Mouse (Mus musculus): Measurements from ENCODE around the gene Ggta1.

DNA sequence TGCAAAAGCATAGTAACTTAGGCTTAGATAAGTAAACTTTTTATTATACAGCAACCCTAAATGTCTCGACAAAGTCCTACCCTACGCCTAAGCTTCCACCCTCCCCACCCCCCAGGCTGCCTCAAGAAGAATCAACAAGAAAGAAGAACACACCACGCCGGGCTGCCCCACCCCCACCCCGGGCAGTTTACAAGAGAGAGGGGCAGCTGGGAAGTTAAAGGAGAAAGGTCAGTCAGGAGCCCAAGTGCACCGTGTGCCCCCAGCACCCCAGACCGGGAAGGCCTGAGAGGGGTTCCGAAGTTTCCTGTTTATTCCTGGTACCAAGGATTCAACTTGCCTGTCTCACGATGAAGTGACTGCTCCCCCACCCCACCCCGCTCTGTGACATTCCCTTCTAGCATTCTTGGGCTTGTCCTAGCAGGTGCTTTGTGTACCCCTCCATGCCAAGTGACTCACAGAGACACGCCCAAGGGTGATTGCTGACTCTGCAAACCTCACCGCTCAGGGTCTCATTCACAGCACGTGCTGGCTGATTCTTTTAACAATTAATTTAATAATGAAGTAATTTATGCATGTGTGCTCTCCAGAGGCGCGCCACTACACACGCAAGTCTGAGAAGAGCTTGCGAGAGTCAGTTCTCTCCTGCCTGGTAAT lies 27.6 kb upstream of the Ggta1 start:
- TF ChIP-seq CTCF (IDR thresholded peaks at IDR 0.05; ENCODE audit: extremely low read depth, insufficient read length, insufficient replicate concordance, low read depth, low read length) (no peak), POLR2A (IDR thresholded peaks at IDR 0.05; ENCODE audit: low read depth, low read length) (no peak)

All from small intestine, adult 2 months (tissue).